Mouse (Mus musculus) layer of hippocampus, postnatal 14 days (tissue): ENCODE data around the gene Pde3a. TPM values are rescaled to one million over a fixed set of nuclear protein-coding genes. Genes with fewer than 3 reads are reported as not detected.

Experiments used
- DNase-seq, 2 experiments: peaks; one replicate each; pipeline ENCODE4 v3.0.0; 2021 to 2022; ENCODE audit warnings: low spot score in 2 of 2, mixed read lengths in 1 of 2
- total RNA-seq, 2 experiments: library from RNA; stranded (reverse); gene quantifications; 2 replicates each; pipeline ENCODE4 v1.2.3; 2021

The Pde3a gene
- total RNA-seq, 2 experiments from 2014 or later = 4.2 to 5.1 TPM

- DNase-seq = no peak
Observed at GRCm38 (mm10) chr6:141265257-141265656, 16.2 kb downstream of the Pde3a start.

GRCm38 (mm10) chr6:141267888-141268570 lies 19.0 kb downstream of the Pde3a start:
- no peak for DNase-seq

- no peak for DNase-seq
Observed at GRCm38 (mm10) chr6:141268871-141269270, 19.8 kb downstream of the Pde3a start.

- no peak for DNase-seq
Observed at GRCm38 (mm10) chr6:141271133-141271532, 22.1 kb downstream of the Pde3a start.

- no peak for DNase-seq
Observed at GRCm38 (mm10) chr6:141271579-141271978, 22.5 kb downstream of the Pde3a start.

- no peak for DNase-seq
Observed at GRCm38 (mm10) chr6:141273685-141274084, 24.6 kb downstream of the Pde3a start.

- DNase-seq = no peak
Observed at GRCm38 (mm10) chr6:141281685-141282084, 32.6 kb downstream of the Pde3a start.

- no peak for DNase-seq
Observed at GRCm38 (mm10) chr6:141282796-141283195, 33.7 kb downstream of the Pde3a start.

GRCm38 (mm10) chr6:141291195-141291594 lies 42.1 kb downstream of the Pde3a start:
- no peak for DNase-seq

- no peak for DNase-seq
Observed at GRCm38 (mm10) chr6:141292826-141293459, 43.9 kb downstream of the Pde3a start.

- DNase-seq = no peak
Observed at GRCm38 (mm10) chr6:141293460-141293853, 44.4 kb downstream of the Pde3a start.

GRCm38 (mm10) chr6:141295264-141295663 lies 46.2 kb downstream of the Pde3a start:
- no peak for DNase-seq

- DNase-seq = no peak
Observed at GRCm38 (mm10) chr6:141301750-141302748, 53.0 kb downstream of the Pde3a start.

GRCm38 (mm10) chr6:141302842-141303241 lies 53.8 kb downstream of the Pde3a start:
- DNase-seq = no peak

GRCm38 (mm10) chr6:141307326-141307725 lies 58.3 kb downstream of the Pde3a start:
- DNase-seq = no peak

- no peak for DNase-seq
Observed at GRCm38 (mm10) chr6:141308451-141308850, 59.4 kb downstream of the Pde3a start.

GRCm38 (mm10) chr6:141309872-141310271 lies 60.8 kb downstream of the Pde3a start:
- peak in 1 of 2 experiments; percentile 17 for DNase-seq

GRCm38 (mm10) chr6:141310351-141310750 lies 61.3 kb downstream of the Pde3a start:
- DNase-seq = no peak

GRCm38 (mm10) chr6:141311615-141312014 lies 62.5 kb downstream of the Pde3a start:
- DNase-seq = no peak

GRCm38 (mm10) chr6:141313112-141313511 lies 64.0 kb downstream of the Pde3a start:
- no peak for DNase-seq

- DNase-seq = no peak
Observed at GRCm38 (mm10) chr6:141318440-141318839, 69.4 kb downstream of the Pde3a start.

GRCm38 (mm10) chr6:141321253-141321652 lies 72.2 kb downstream of the Pde3a start:
- no peak for DNase-seq
